Mouse (Mus musculus): Measurements from ENCODE around the gene Pik3ip1. TPM values are rescaled to one million over a fixed set of nuclear protein-coding genes. Genes with fewer than 3 reads are reported as not detected.

Gene Pik3ip1
- polyA plus RNA-seq, 2 experiments = 13.2 to 13.6 TPM

GRCm38 (mm10) chr11:3302385-3302784 lies 27.8 kb upstream of the Pik3ip1 start:
- DNase-seq (ENCODE audit: low spot score) (no peak), ATAC-seq (ENCODE audit: low FRiP score, low read depth) (no peak)
- Histone ChIP-seq H3K4me1 (ENCODE audit: control insufficient read depth, insufficient read depth, low read length) (peaks cover 8% of the 10 kb centered on the region; the same call in 1 of the 2 replicates), H3K27ac (replicated peaks; ENCODE audit: low read depth, low read length) (no peak overlapping the region), H3K9me3 (ENCODE audit: control insufficient read depth, low read length) (no peaks in the 10 kb centered on the region), H3K4me2 (replicated peaks; ENCODE audit: low read depth, low read length, severe bottlenecking) (no peak overlapping the region), H3K27me3 (ENCODE audit: control insufficient read depth, insufficient read depth, low read length) (no peaks in the 10 kb centered on the region), H3K36me3 (ENCODE audit: control insufficient read depth, insufficient read depth, low read length) (peaks cover 97% of the 10 kb centered on the region), H3K9ac (ENCODE audit: low read depth, low read length, severe bottlenecking) (no peak overlapping the region), H3K4me3 (replicated peaks; ENCODE audit: low read length) (no peak overlapping the region)
- 93% methylated on average over 4 of the region's 4 CpGs for WGBS
- no peak for TF ChIP-seq POLR2A (IDR thresholded peaks at IDR 0.05; ENCODE audit: borderline replicate concordance, extremely low read depth, insufficient read depth, insufficient read length)

DNA sequence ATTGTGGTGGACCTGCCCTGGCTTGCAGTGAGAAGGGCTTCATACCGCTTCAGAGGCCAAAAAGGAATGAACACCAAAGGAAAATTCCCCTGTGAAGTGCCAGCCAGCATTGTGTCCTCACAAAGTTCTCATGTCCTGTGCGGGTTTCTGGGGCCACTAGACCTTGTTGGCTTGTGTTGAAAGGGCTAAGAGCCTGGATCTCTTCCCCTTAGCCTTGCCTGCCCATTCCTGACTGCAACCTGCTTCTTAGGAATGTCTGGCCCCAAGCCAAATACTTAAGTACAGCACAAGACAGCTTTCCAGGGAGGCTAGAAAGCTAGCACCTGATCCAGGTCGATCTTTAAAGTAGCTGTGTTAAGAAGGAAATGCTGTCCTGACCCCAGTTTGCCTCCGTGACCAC lies 27.4 kb upstream of the Pik3ip1 start:
- Histone ChIP-seq H3K27ac (replicated peaks; ENCODE audit: low read depth, low read length) (no peak overlapping the region), H3K9me3 (ENCODE audit: control insufficient read depth, low read length) (no peaks in the 10 kb centered on the region), H3K9ac (ENCODE audit: low read depth, low read length, severe bottlenecking) (no peak overlapping the region), H3K36me3 (ENCODE audit: control insufficient read depth, insufficient read depth, low read length) (peaks cover 97% of the 10 kb centered on the region), H3K4me3 (replicated peaks; ENCODE audit: low read length) (no peak overlapping the region), H3K27me3 (ENCODE audit: control insufficient read depth, insufficient read depth, low read length) (no peaks in the 10 kb centered on the region), H3K4me2 (replicated peaks; ENCODE audit: low read depth, low read length, severe bottlenecking) (no peak overlapping the region), H3K4me1 (ENCODE audit: control insufficient read depth, insufficient read depth, low read length) (peaks cover 8% of the 10 kb centered on the region; the same call in 1 of the 2 replicates)
- DNase-seq (ENCODE audit: low spot score) (no peak), ATAC-seq (ENCODE audit: low FRiP score, low read depth) (no peak)
- no peak for TF ChIP-seq POLR2A (IDR thresholded peaks at IDR 0.05; ENCODE audit: borderline replicate concordance, extremely low read depth, insufficient read depth, insufficient read length)
- WGBS = 65% methylated on average over 4 of the region's 4 CpGs

- DNase-seq (ENCODE audit: low spot score) (no peak), ATAC-seq (ENCODE audit: low FRiP score, low read depth) (no peak)
- H3K27ac ChIP-seq (replicated peaks; ENCODE audit: low read depth, low read length) = no peak overlapping the region
- no peak overlapping the region for H3K4me2 ChIP-seq (replicated peaks; ENCODE audit: low read depth, low read length, severe bottlenecking)
- TF ChIP-seq POLR2A (IDR thresholded peaks at IDR 0.05; ENCODE audit: borderline replicate concordance, extremely low read depth, insufficient read depth, insufficient read length) = no peak
- peaks cover 8% of the 10 kb centered on the region; the same call in 1 of the 2 replicates for H3K4me1 ChIP-seq (ENCODE audit: control insufficient read depth, insufficient read depth, low read length)
- no peak overlapping the region for H3K9ac ChIP-seq (ENCODE audit: low read depth, low read length, severe bottlenecking)
- H3K36me3 ChIP-seq (ENCODE audit: control insufficient read depth, insufficient read depth, low read length) = peaks cover 96% of the 10 kb centered on the region
- H3K27me3 ChIP-seq (ENCODE audit: control insufficient read depth, insufficient read depth, low read length) = no peaks in the 10 kb centered on the region
- WGBS = 92% methylated on average over 4 of the region's 4 CpGs
- no peaks in the 10 kb centered on the region for H3K9me3 ChIP-seq (ENCODE audit: control insufficient read depth, low read length)
- H3K4me3 ChIP-seq (replicated peaks; ENCODE audit: low read length) = no peak overlapping the region
These were observed 24.4 kb upstream of the Pik3ip1 start for GRCm38 (mm10) chr11:3305821-3306220.

DNA sequence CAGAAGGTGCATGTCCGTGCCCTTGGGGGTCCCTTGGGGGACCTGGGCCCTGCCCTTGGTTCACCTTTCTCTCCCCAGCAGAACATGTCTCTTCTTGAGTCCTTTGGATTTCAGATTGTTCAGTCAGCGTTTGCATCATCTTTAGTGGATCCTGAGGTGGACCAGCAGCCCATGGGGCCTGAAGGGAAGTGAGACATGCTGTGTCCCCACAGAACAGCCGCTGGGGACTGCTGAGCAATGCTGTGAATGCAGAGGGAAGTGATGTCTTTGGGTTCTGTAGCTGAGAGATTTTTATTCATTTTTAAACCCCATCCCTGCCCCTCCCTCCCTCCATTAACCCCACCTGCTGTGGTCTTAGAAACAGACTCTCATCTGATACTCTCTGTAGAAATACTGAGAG lies 22.3 kb upstream of the Pik3ip1 start:
- 92% methylated on average over 3 of the region's 3 CpGs for WGBS
- H3K36me3 ChIP-seq (ENCODE audit: control insufficient read depth, insufficient read depth, low read length) = peaks cover 88% of the 10 kb centered on the region
- DNase-seq (ENCODE audit: low spot score) (no peak), ATAC-seq (ENCODE audit: low FRiP score, low read depth) (no peak)
- H3K4me3 ChIP-seq (replicated peaks; ENCODE audit: low read length) = no peak overlapping the region
- no peak overlapping the region for H3K4me2 ChIP-seq (replicated peaks; ENCODE audit: low read depth, low read length, severe bottlenecking)
- no peaks in the 10 kb centered on the region for H3K9me3 ChIP-seq (ENCODE audit: control insufficient read depth, low read length)
- H3K27me3 ChIP-seq (ENCODE audit: control insufficient read depth, insufficient read depth, low read length) = no peaks in the 10 kb centered on the region
- H3K4me1 ChIP-seq (ENCODE audit: control insufficient read depth, insufficient read depth, low read length) = peaks cover 3% of the 10 kb centered on the region; the same call in 1 of the 2 replicates
- TF ChIP-seq POLR2A (IDR thresholded peaks at IDR 0.05; ENCODE audit: borderline replicate concordance, extremely low read depth, insufficient read depth, insufficient read length) = no peak
- no peak overlapping the region for H3K27ac ChIP-seq (replicated peaks; ENCODE audit: low read depth, low read length)
- no peak overlapping the region for H3K9ac ChIP-seq (ENCODE audit: low read depth, low read length, severe bottlenecking)

DNA sequence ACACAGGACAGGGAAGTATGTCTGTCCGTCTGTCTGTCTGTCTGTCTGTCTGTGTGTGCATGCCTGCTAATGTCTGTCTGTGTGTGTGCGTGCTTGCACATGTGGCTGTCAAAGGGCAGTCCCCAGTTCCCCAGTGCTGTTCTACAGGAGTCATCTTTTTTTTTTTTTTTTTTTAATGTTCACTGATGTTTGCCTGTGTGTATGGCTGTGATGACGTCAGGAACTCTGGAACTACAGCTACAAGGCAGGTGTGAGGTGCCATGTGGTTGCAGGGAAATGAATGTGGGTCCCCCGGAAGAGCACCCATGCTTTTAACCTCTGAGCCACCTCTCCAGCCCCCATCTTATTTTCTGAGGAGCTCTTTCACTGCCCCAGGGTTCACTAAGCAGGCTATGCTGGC lies 20.3 kb upstream of the Pik3ip1 start:
- Histone ChIP-seq H3K4me2 (replicated peaks; ENCODE audit: low read depth, low read length, severe bottlenecking) (no peak overlapping the region), H3K4me3 (replicated peaks; ENCODE audit: low read length) (no peak overlapping the region), H3K27ac (replicated peaks; ENCODE audit: low read depth, low read length) (no peak overlapping the region), H3K36me3 (ENCODE audit: control insufficient read depth, insufficient read depth, low read length) (peaks cover 70% of the 10 kb centered on the region), H3K9me3 (ENCODE audit: control insufficient read depth, low read length) (no peaks in the 10 kb centered on the region), H3K27me3 (ENCODE audit: control insufficient read depth, insufficient read depth, low read length) (no peaks in the 10 kb centered on the region), H3K9ac (ENCODE audit: low read depth, low read length, severe bottlenecking) (no peak overlapping the region), H3K4me1 (ENCODE audit: control insufficient read depth, insufficient read depth, low read length) (no peaks in the 10 kb centered on the region)
- 95% methylated on average over 4 of the region's 4 CpGs for WGBS
- no peak for ATAC-seq (ENCODE audit: low FRiP score, low read depth)
- no peak for DNase-seq (ENCODE audit: low spot score)
- no peak for TF ChIP-seq POLR2A (IDR thresholded peaks at IDR 0.05; ENCODE audit: borderline replicate concordance, extremely low read depth, insufficient read depth, insufficient read length)

All from limb, embryonic 14.5 days (tissue).